Mouse (Mus musculus): ENCODE data around the gene Stkld1.

DNA sequence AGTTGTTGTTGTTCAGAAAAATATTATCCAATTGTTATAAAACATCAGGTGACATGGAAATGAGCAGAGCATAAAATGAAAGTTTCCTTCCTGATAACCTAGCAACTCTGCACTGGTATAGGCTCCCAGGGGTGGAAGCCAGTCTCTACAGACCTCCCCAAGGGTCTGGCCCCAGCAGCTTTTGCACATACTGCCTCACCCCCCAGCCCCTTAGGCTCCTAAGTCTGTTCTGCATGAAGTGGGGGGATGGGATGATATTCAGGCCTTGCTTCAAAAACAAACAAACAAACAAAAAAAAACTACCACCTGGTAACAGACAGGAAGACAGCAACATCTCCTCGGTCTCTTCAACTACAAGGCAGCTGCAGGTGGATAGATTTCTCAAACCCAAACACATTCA lies 46.5 kb downstream of the Stkld1 start:
- TF ChIP-seq CTCF (IDR thresholded peaks at IDR 0.05; ENCODE audit: low read depth) = no peak
- no peak for TF ChIP-seq EP300 (IDR thresholded peaks at IDR 0.05; ENCODE audit: low read depth)
